Mouse (Mus musculus): ENCODE results near the gene Cdc37l1. TPM values are rescaled to one million over a fixed set of nuclear protein-coding genes. Genes with fewer than 3 reads are reported as not detected.
"Not testable (repeated sequence)": the region's sequence is repeated elsewhere in the genome, so short reads cannot be mapped to it uniquely, and the experiment has no call there.

The Cdc37l1 gene
- 43.0 and 50.8 TPM in 2 replicates for total RNA-seq (2021)
- long read RNA-seq, experiment 1, full-length matches to known transcripts = 38 of 46 reads
- long read RNA-seq, experiment 1, partial matches to known transcripts = 0 of 46 reads
- long read RNA-seq, experiment 1, other reads (novel, unspliced or antisense) = 8 of 46 reads
- long read RNA-seq, experiment 2, full-length matches to known transcripts = 28 of 57 reads
- long read RNA-seq, experiment 2, partial matches to known transcripts = 3 of 57 reads
- long read RNA-seq, experiment 2, other reads (novel, unspliced or antisense) = 26 of 57 reads

- DNase-seq = peak; percentile 100
Observed at GRCm38 (mm10) chr19:28990194-28990589, at the start of gene Cdc37l1. TSS of gene Cdc37l1 (plus strand) at chr19:28990352.

GRCm38 (mm10) chr19:28941271-28941670 lies 48.9 kb upstream of the Cdc37l1 start:
- DNase-seq = no peak

GRCm38 (mm10) chr19:28946782-28947181 lies 43.4 kb upstream of the Cdc37l1 start:
- no peak for DNase-seq

GRCm38 (mm10) chr19:28947311-28947710 lies 42.8 kb upstream of the Cdc37l1 start:
- DNase-seq = no peak

- no peak for DNase-seq
Observed at GRCm38 (mm10) chr19:28951251-28951650, 38.9 kb upstream of the Cdc37l1 start.

GRCm38 (mm10) chr19:28963113-28963512 lies 27.0 kb upstream of the Cdc37l1 start:
- DNase-seq = peak; percentile 28

- DNase-seq = no peak
Observed at GRCm38 (mm10) chr19:28963513-28963841, 26.7 kb upstream of the Cdc37l1 start.

GRCm38 (mm10) chr19:28963842-28964551 lies 26.2 kb upstream of the Cdc37l1 start, which contains the start of gene Plpp6:
TSS of gene Plpp6 (plus strand) at chr19:28963953.
- DNase-seq = peak; percentile 92

- DNase-seq = no peak
Observed at GRCm38 (mm10) chr19:28964552-28964903, 25.6 kb upstream of the Cdc37l1 start.

- DNase-seq = peak; percentile 47
Observed at GRCm38 (mm10) chr19:28967652-28968051, 22.5 kb upstream of the Cdc37l1 start, which contains the start of gene 4430402I18Rik. TSS of gene 4430402I18Rik (minus strand) at chr19:28967800.

GRCm38 (mm10) chr19:28968178-28968577 lies 22.0 kb upstream of the Cdc37l1 start:
- peak; percentile 34 for DNase-seq

GRCm38 (mm10) chr19:28969231-28969630 lies 20.9 kb upstream of the Cdc37l1 start:
- DNase-seq = peak; percentile 46

GRCm38 (mm10) chr19:28970251-28970650 lies 19.9 kb upstream of the Cdc37l1 start:
- DNase-seq = no peak

GRCm38 (mm10) chr19:28974862-28975611 lies 15.1 kb upstream of the Cdc37l1 start:
- peak; percentile 88 for DNase-seq

GRCm38 (mm10) chr19:28982617-28983016 lies 7.5 kb upstream of the Cdc37l1 start:
- no peak for DNase-seq

GRCm38 (mm10) chr19:28989515-28989914 lies 637 bp upstream of the Cdc37l1 start:
- DNase-seq = no peak

GRCm38 (mm10) chr19:28990590-28991221 lies 554 bp downstream of the Cdc37l1 start:
- no peak for DNase-seq

GRCm38 (mm10) chr19:28991391-28991790 lies 1.2 kb downstream of the Cdc37l1 start:
- DNase-seq = no peak

- no peak for DNase-seq
Observed at GRCm38 (mm10) chr19:28994870-28995269, 4.7 kb downstream of the Cdc37l1 start.

- DNase-seq = no peak
Observed at GRCm38 (mm10) chr19:28995366-28995765, 5.2 kb downstream of the Cdc37l1 start.

GRCm38 (mm10) chr19:28997976-28998630 lies 8.0 kb downstream of the Cdc37l1 start:
- DNase-seq = no peak

- DNase-seq = not testable (repeated sequence)
Observed at GRCm38 (mm10) chr19:29000321-29000720, 10.2 kb downstream of the Cdc37l1 start.

All from adrenal gland, postnatal 14 days (tissue).